Mouse (Mus musculus): ENCODE measurements around the gene Ndufb4. TPM values are rescaled to one million over a fixed set of nuclear protein-coding genes. Genes with fewer than 3 reads are reported as not detected.

The Ndufb4 gene
- polyA plus RNA-seq, 1 experiment, result 87.3 TPM

- TF ChIP-seq CTCF (IDR thresholded peaks at IDR 0.05; ENCODE audit: extremely low read depth, insufficient read depth, low read length) (no peak), POLR2A (IDR thresholded peaks at IDR 0.05; ENCODE audit: extremely low read depth, insufficient read depth, low read length) (no peak)
- Histone ChIP-seq H3K4me1 (ENCODE audit: control insufficient read depth, insufficient read depth, low read length) (peaks cover 3% of the 10 kb centered on the region; the same call in 1 of the 2 replicates), H3K27ac (ENCODE audit: insufficient read depth, low read length) (no peak overlapping the region), H3K4me3 (ENCODE audit: insufficient read depth, low read length) (no peak overlapping the region)
Measured at GRCm38 (mm10) chr16:37603431-37603830, 50.8 kb downstream of the Ndufb4 start.

GRCm38 (mm10) chr16:37599326-37599725, 54.9 kb downstream of the Ndufb4 start:
- Histone ChIP-seq H3K27ac (ENCODE audit: insufficient read depth, low read length) (no peak overlapping the region), H3K4me1 (ENCODE audit: control insufficient read depth, insufficient read depth, low read length) (peaks cover 4% of the 10 kb centered on the region; the same call in 1 of the 2 replicates), H3K4me3 (ENCODE audit: insufficient read depth, low read length) (no peak overlapping the region)
- TF ChIP-seq POLR2A (IDR thresholded peaks at IDR 0.05; ENCODE audit: extremely low read depth, insufficient read depth, low read length) (no peak), CTCF (IDR thresholded peaks at IDR 0.05; ENCODE audit: extremely low read depth, insufficient read depth, low read length) (no peak)

- H3K27ac ChIP-seq (ENCODE audit: insufficient read depth, low read length), result no peak overlapping the region
- H3K4me1 ChIP-seq (ENCODE audit: control insufficient read depth, insufficient read depth, low read length), result peaks cover 3% of the 10 kb centered on the region; the same call in 1 of the 2 replicates
- TF ChIP-seq CTCF (IDR thresholded peaks at IDR 0.05; ENCODE audit: extremely low read depth, insufficient read depth, low read length), result no peak
- no peak for TF ChIP-seq POLR2A (IDR thresholded peaks at IDR 0.05; ENCODE audit: extremely low read depth, insufficient read depth, low read length)
- H3K4me3 ChIP-seq (ENCODE audit: insufficient read depth, low read length), result no peak overlapping the region
Measured at GRCm38 (mm10) chr16:37598463-37598862, 55.8 kb downstream of the Ndufb4 start.

- no peak overlapping the region for H3K4me3 ChIP-seq (ENCODE audit: insufficient read depth, low read length)
- TF ChIP-seq POLR2A (IDR thresholded peaks at IDR 0.05; ENCODE audit: extremely low read depth, insufficient read depth, low read length), result no peak
- no peak for TF ChIP-seq CTCF (IDR thresholded peaks at IDR 0.05; ENCODE audit: extremely low read depth, insufficient read depth, low read length)
Measured at GRCm38 (mm10) chr16:37597412-37597811, 56.8 kb downstream of the Ndufb4 start.

More at GRCm38 (mm10) chr16:37597412-37597811, 56.8 kb downstream of the Ndufb4 start:
- Histone ChIP-seq H3K4me1 (ENCODE audit: control insufficient read depth, insufficient read depth, low read length) (peaks cover 3% of the 10 kb centered on the region; the same call in 1 of the 2 replicates), H3K27ac (ENCODE audit: insufficient read depth, low read length) (no peak overlapping the region)

Other genes starting within 250 kb of the Ndufb4 start
- gene Gtf2e1, start 114.7 kb downstream of the Ndufb4 start, polyA plus RNA-seq (2012; rRNA removed), result 12.6 and 13.2 TPM in 2 replicates
- 7.7 and 7.9 TPM in 2 replicates for gene Rabl3, start 114.6 kb downstream of the Ndufb4 start, polyA plus RNA-seq (2012; rRNA removed)
- 0.06 TPM in 1 of 2 replicates, not detected in the other for gene Hgd, start 74.3 kb downstream of the Ndufb4 start, polyA plus RNA-seq (2012; rRNA removed)
- gene Fstl1, start 122.4 kb upstream of the Ndufb4 start, polyA plus RNA-seq (2012; rRNA removed), result 19.7 and 21.0 TPM in 2 replicates
- gene Gm36028, start 206.7 kb upstream of the Ndufb4 start, polyA plus RNA-seq (2012; rRNA removed), result 0.44 and 0.54 TPM in 2 replicates
- gene Lrrc58, start 213.9 kb upstream of the Ndufb4 start, polyA plus RNA-seq (2012; rRNA removed), result 37.7 and 40.7 TPM in 2 replicates

Measured in cortical plate, adult 2 months (tissue).